In the genomic region with DNA sequence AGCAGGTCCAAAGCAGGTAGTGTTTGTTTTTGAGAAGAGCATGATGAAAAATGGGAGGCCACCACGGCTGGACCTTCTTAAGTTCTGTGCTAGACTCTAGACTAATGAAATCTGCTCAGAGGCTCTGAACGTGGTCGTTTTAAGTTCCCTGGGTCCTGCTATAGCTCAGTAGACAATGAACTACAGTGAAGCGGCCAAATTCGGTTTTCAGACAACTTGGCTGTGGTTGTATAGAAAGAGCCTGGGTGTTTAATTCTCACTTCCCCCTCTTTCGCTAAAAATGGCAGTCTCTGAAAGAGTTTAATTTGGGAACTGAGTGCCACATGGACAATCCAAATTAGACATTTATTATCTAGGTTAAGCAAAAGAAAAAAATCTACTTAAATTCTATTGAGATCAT, we compare ENCODE assay signal across 20 mouse cellular contexts.
A peak's percentile ranks its signal among the peaks of the same experiment; 100 is the strongest.
DNase-seq lines count a peak whose midpoint lies in the region; ATAC-seq and TF ChIP-seq lines count a peak whose summit lies in the region.
"Had no signal": no experiment of that assay in that cellular context is flagged by ENCODE, and none has a peak within 500 bp of the region (broad histone marks: within the 10 kb centered on the region; RNA-seq: fewer than 3 reads in every experiment).

No protein-coding gene starts in this region.

- H3K27ac ChIP-seq in forebrain, embryonic 16.5 days (ENCODE audit: low read length): no peak overlapping the region
- H3K27ac ChIP-seq in lung, postnatal 0 days (ENCODE audit: low read length): no peak overlapping the region
- H3K27ac ChIP-seq: embryonic facial prominence, embryonic 15.5 days; heart, embryonic 10.5 days; hindbrain, embryonic 15.5 days; kidney, postnatal 0 days; limb, embryonic 12.5 days; liver, embryonic 14.5 days had no signal

- intact Hi-C loops in left cerebral cortex, postnatal 36 days (cut with DNase I): loop anchor here (2.0 kb wide), 1 partner anchor 76 kb away; no protein-coding TSS in a partner anchor

- WGBS in forebrain, embryonic 16.5 days: 46% methylated on average over 6 of the region's 6 CpGs
- 81% methylated on average over 6 of the region's 6 CpGs for WGBS in lung, postnatal 0 days

- H3K27me3 ChIP-seq in forebrain, embryonic 16.5 days (replicated peaks; ENCODE audit: control insufficient read depth, insufficient read depth, low read length): no peaks in the 10 kb centered on the region
- H3K27me3 ChIP-seq in lung, postnatal 0 days (replicated peaks; ENCODE audit: insufficient read depth, low read length): no peaks in the 10 kb centered on the region
- H3K27me3 ChIP-seq: embryonic facial prominence, embryonic 15.5 days; hindbrain, embryonic 15.5 days; limb, embryonic 12.5 days had no signal

- no peak overlapping the region for H3K4me2 ChIP-seq in forebrain, embryonic 16.5 days (ENCODE audit: low read length)
- no peak overlapping the region for H3K4me2 ChIP-seq in lung, postnatal 0 days (replicated peaks; ENCODE audit: low read depth, low read length)
- H3K4me2 ChIP-seq: embryonic facial prominence, embryonic 15.5 days; hindbrain, embryonic 15.5 days; limb, embryonic 12.5 days had no signal

- no peak overlapping the region for H3K9ac ChIP-seq in forebrain, embryonic 16.5 days (replicated peaks; ENCODE audit: low read depth, low read length)
- no peak overlapping the region for H3K9ac ChIP-seq in lung, postnatal 0 days (replicated peaks; ENCODE audit: low read depth)
- H3K9ac ChIP-seq: embryonic facial prominence, embryonic 15.5 days; hindbrain, embryonic 15.5 days; limb, embryonic 12.5 days; liver, embryonic 14.5 days had no signal

- no peak overlapping the region for H3K4me3 ChIP-seq in forebrain, embryonic 16.5 days (replicated peaks; ENCODE audit: low read length)
- no peak overlapping the region for H3K4me3 ChIP-seq in lung, postnatal 0 days (ENCODE audit: low read depth, low read length)
- H3K4me3 ChIP-seq: embryonic facial prominence, embryonic 15.5 days; heart, embryonic 10.5 days; hindbrain, embryonic 15.5 days; limb, embryonic 12.5 days had no signal

- ATAC-seq in forebrain, embryonic 16.5 days: peak; percentile 77
- no peak for ATAC-seq in lung, postnatal 0 days

- no peaks in the 10 kb centered on the region for H3K9me3 ChIP-seq in forebrain, embryonic 16.5 days (ENCODE audit: control insufficient read depth, low read length)
- no peaks in the 10 kb centered on the region for H3K9me3 ChIP-seq in lung, postnatal 0 days (ENCODE audit: low read length)
- H3K9me3 ChIP-seq: embryonic facial prominence, embryonic 15.5 days; heart, embryonic 10.5 days; hindbrain, embryonic 15.5 days; limb, embryonic 12.5 days had no signal

- no peaks in the 10 kb centered on the region for H3K4me1 ChIP-seq in forebrain, embryonic 16.5 days (replicated peaks; ENCODE audit: control insufficient read depth, insufficient read depth, low read length)
- no peaks in the 10 kb centered on the region for H3K4me1 ChIP-seq in lung, postnatal 0 days (ENCODE audit: insufficient read depth, low read depth, low read length)
- H3K4me1 ChIP-seq: embryonic facial prominence, embryonic 15.5 days; heart, embryonic 10.5 days; hindbrain, embryonic 15.5 days; limb, embryonic 12.5 days had no signal

- DNase-seq in layer of hippocampus, adult 11-12 months (ENCODE audit: low spot score): peak; percentile 50
- no peak for DNase-seq in layer of hippocampus, adult 9-10 months (ENCODE audit: low spot score)
- peak; percentile 87 for DNase-seq in brain, adult 2 months (ENCODE audit: low read depth, low spot score)
- DNase-seq in left cerebral cortex, postnatal 36 days (ENCODE audit: low spot score in 2 of 2): peak; percentile 32 to 48
- no peak for DNase-seq in adrenal gland, postnatal 4 days (ENCODE audit: low spot score in 2 of 2)
- DNase-seq in lung, postnatal 0 days (ENCODE audit: low spot score): no peak
- DNase-seq: adrenal gland, postnatal 25 days; cerebellum, adult 9-10 months; gastrocnemius, postnatal 25 days; heart, postnatal 10 days; kidney, adult 11 months; midbrain, embryonic 14.5 days; thymus, adult 18-20 months had no signal

- no peaks in the 10 kb centered on the region for H3K36me3 ChIP-seq in forebrain, embryonic 16.5 days (ENCODE audit: control insufficient read depth, insufficient read depth)
- no peaks in the 10 kb centered on the region for H3K36me3 ChIP-seq in lung, postnatal 0 days (ENCODE audit: insufficient read depth, low read length)
- H3K36me3 ChIP-seq: embryonic facial prominence, embryonic 15.5 days; heart, embryonic 10.5 days; limb, embryonic 12.5 days had no signal

- TF ChIP-seq CTCF in lung, postnatal 0 days (IDR thresholded peaks at IDR 0.05): no peak

- TF ChIP-seq EP300 in lung, postnatal 0 days (IDR thresholded peaks at IDR 0.05): no peak

Comparison
In these comparisons a context has a peak if more than half of its experiments do, and no peak if none do; other contexts are left out.
1. DNase-seq: peak in layer of hippocampus, adult 11-12 months (single experiment), brain, adult 2 months (single experiment) and left cerebral cortex, postnatal 36 days (2 of 2); none in layer of hippocampus, adult 9-10 months (single experiment), adrenal gland, postnatal 4 days (0 of 2) and lung, postnatal 0 days (single experiment).